Mouse (Mus musculus) heart, embryonic 14.5 days (tissue): Measurements from ENCODE around the gene Dglucy. TPM values are rescaled to one million over a fixed set of nuclear protein-coding genes. Genes with fewer than 3 reads are reported as not detected.

Experiments
- ATAC-seq: fragments of 200-750 bp; cut with Nextera tagmentation; 2 replicates; pipeline ENCODE4 v1.8.0; 2017; ENCODE audit warnings: low read depth, moderate TSS enrichment; ENCODE audit not compliant: insufficient number of reproducible peaks, insufficient read depth, low FRiP score
- H3K27ac ChIP-seq, 2 experiments: fragments of 200-500 bp in 1 of 2; fragments of 300-500 bp in 1 of 2; sonication (generic) in 1 of 2; replicated peaks in 1 of 2; 2 replicates each; pipeline ENCODE4 v1.5.1; 2012 to 2014; ENCODE audit warnings: low read depth in 2 of 2, low read length in 2 of 2, control low read depth in 1 of 2, mild to moderate bottlenecking in 1 of 2, mixed read lengths in 1 of 2; ENCODE audit not compliant: control insufficient read depth in 1 of 2, insufficient read depth in 1 of 2
- H3K27me3 ChIP-seq: fragments of 300-500 bp; sonication (generic); 2 replicates; pipeline ENCODE4 v1.6.1; 2014; ENCODE audit warnings: mild to moderate bottlenecking, low read length, control low read depth; ENCODE audit not compliant: control insufficient read depth, insufficient read depth
- H3K36me3 ChIP-seq: fragments of 300-500 bp; sonication (generic); 2 replicates; pipeline ENCODE4 v1.6.1; 2014; ENCODE audit warnings: mild to moderate bottlenecking, control low read depth, low read length, mixed read lengths; ENCODE audit not compliant: control insufficient read depth, insufficient read depth
- H3K4me1 ChIP-seq, 2 experiments: fragments of 200-500 bp in 1 of 2; fragments of 300-500 bp in 1 of 2; sonication (generic) in 1 of 2; 2 replicates each; pipeline ENCODE4 v1.6.1; 2012 to 2014; ENCODE audit warnings: low read length in 2 of 2, control low read depth in 1 of 2, mixed read lengths in 1 of 2; ENCODE audit not compliant: control insufficient read depth in 2 of 2, insufficient read depth in 2 of 2
- H3K4me2 ChIP-seq: fragments of 300-500 bp; sonication (generic); 2 replicates; pipeline ENCODE4 v1.6.1; 2014; ENCODE audit warnings: mild to moderate bottlenecking, low read length
- H3K4me3 ChIP-seq, 2 experiments: fragments of 200-500 bp in 1 of 2; fragments of 300-500 bp in 1 of 2; sonication (generic) in 1 of 2; 2 replicates each; pipeline ENCODE4 v1.5.1; 2012 to 2014; ENCODE audit warnings: low read length in 2 of 2, mild to moderate bottlenecking in 2 of 2, control low read depth in 1 of 2, low read depth in 1 of 2, moderate library complexity in 1 of 2; ENCODE audit not compliant: control insufficient read depth in 1 of 2, insufficient read depth in 1 of 2
- H3K9ac ChIP-seq: fragments of 300-500 bp; sonication (generic); 2 replicates; pipeline ENCODE4 v1.6.1; 2014; ENCODE audit warnings: mild to moderate bottlenecking, low read length
- H3K9me3 ChIP-seq: fragments of 300-500 bp; sonication (generic); 2 replicates; pipeline ENCODE4 v1.6.1; 2016; ENCODE audit warnings: low read length, control low read depth; ENCODE audit not compliant: control insufficient read depth
- WGBS: fragments of 180-500 bp; shearing (Covaris S2); extraction: QIAGEN DNeasy Blood & Tissue Kit; methylation state at CpG from one replicate; pipeline ENCODE4 v1.1.7; 2014; 5-methylcytosine and 5-hydroxymethylcytosine counted together
- polyA plus RNA-seq: library from polyadenylated mRNA; unstranded; fragments of >200 nt; fragmentation: Nextera tagmentation; extraction: Ambion mirVana; gene quantifications from 2 replicates; pipeline ENCODE4 v1.2.1, GENCODE M21; 2014

Dglucy gene
- polyA plus RNA-seq, 1 experiment from 2014 or later, result 4.8 TPM

DNA sequence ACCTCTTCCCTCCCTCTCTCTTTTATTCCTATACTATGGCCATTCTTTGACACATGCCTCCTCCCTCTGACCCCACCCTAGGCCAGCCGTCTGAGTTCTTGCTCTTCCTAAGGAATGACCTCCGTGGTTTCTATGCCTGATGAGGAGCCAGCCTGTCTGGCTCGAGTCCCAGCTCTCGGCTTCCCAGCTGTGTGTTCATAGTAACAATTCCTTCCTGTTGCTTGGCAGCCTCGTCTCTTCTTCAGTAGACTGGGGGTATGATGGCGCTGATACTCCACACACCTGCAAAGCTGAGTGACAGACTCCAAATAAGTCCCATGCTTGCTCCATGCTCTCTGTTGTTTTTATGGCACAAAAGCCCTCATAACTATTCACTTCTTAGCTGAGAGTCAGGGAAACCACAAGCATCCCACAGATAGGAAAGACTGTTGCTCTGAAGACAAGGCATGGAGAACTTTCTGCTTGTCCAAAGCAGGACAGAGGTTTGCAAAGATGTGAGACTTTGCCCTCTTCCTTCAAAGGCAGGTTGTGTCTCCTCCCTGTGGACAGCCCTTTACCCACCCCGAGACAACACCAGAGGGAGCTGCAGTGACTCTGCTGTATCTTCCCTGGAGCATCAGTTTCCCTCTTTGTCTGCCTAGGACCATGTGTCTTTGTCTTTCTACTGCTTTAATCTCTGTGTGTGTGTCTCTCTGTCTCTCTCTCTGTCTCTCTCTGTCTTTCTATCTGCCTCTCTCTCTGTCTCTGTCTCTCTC, 6.5 kb upstream of the Dglucy start:
- Histone ChIP-seq H3K4me2 (no peak overlapping the region), H3K27ac (no peak overlapping the region), H3K4me1 (peaks cover 0 to 2% of the 10 kb centered on the region in 2 experiments; a peak in 2 of 4 replicates), H3K36me3 (no peaks in the 10 kb centered on the region), H3K27me3 (no peaks in the 10 kb centered on the region), H3K9ac (no peak overlapping the region), H3K4me3 (no peak overlapping the region), H3K9me3 (no peaks in the 10 kb centered on the region)
- no peak for ATAC-seq
- WGBS, result 32% methylated on average over 7 of the region's 7 CpGs

DNA sequence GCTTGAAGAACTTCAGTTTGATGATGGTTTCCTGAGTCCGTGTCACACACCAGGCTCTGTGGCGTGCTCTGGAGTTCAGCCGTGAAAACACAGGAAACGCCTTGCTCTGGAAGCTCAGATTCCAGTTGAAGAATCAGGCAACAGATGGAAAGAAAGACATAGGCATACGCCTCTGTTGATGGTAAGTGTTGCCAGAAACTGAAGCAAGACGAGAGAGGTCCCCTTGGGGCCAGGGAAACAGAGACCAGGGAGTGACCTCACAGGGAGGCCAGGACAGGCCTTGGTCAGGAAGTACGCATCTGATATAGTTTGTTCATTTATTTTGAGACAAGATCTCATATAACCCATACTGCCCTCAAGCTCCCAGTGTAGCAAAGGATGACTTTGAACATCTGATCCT, 4.1 kb upstream of the Dglucy start:
- no peak for ATAC-seq

DNA sequence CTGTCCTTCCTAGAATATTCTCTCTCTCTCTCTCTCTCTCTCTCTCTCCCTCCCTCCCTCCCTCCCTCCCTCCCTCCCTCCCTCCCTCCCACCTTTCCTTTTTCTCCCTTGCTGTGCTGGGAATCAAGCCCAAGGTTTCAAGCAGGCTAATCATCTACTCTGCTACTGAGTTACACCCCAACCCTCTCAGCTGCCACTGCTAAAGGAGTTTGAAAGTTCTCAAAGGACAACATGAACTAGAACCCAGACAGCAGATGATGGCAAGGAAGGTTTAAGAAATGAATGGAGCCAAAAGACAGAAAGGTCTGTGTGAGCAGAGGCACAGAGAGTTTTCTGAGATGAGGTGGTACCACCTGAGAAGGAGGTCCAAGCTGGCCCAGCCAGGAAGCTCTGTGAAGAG, 3.6 kb upstream of the Dglucy start:
- Histone ChIP-seq H3K4me2 (no peak overlapping the region), H3K36me3 (no peaks in the 10 kb centered on the region), H3K9me3 (no peaks in the 10 kb centered on the region), H3K4me1 (peaks cover 11 to 14% of the 10 kb centered on the region in 2 experiments), H3K27me3 (no peaks in the 10 kb centered on the region), H3K27ac (no peak overlapping the region), H3K9ac (no peak overlapping the region), H3K4me3 (no peak overlapping the region)
- ATAC-seq, result no peak

More for the DNA sequence above, 4.1 kb upstream of the Dglucy start:
- no peaks in the 10 kb centered on the region for H3K36me3 ChIP-seq
- no peaks in the 10 kb centered on the region for H3K27me3 ChIP-seq
- H3K27ac ChIP-seq, result no peak overlapping the region
- 61% methylated on average over 7 of the region's 7 CpGs for WGBS
- H3K4me3 ChIP-seq, result no peak overlapping the region
- H3K4me1 ChIP-seq, result peaks cover 8 to 12% of the 10 kb centered on the region in 2 experiments
- H3K4me2 ChIP-seq, result no peak overlapping the region
- H3K9ac ChIP-seq, result no peak overlapping the region
- H3K9me3 ChIP-seq, result no peaks in the 10 kb centered on the region

DNA sequence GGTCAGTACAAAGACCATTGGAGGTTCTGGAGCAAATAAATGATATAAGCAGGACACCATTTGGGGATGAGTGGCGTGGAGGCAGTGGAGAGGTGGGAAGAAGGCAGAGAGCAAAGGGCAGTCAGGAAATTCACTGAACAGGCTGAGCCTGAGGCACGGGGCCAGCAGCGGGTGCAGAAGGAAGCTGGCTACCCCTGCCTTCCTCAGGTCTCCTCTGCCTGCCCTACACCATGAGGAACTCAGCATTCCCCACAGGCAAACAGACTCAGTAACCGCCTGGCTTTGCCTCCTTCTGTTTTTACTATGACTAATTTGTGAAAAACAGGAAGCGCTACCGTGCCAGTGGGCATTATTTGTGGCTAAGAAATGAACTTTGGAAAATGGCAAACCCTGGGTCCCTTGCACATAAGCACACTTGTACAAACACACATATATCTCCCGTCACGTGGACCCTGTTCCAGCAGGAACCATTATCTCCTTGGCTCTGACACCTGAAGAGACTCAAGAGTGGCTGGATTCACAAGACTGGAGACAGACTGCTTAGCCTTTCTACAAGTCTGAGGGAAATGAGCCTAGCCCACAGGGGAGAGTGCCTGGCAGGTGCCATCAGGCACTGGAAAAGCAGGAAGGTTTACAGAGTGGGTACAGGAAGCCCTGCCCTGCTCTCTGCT, 2.8 kb upstream of the Dglucy start:
- no peak for ATAC-seq
- H3K36me3 ChIP-seq, result no peaks in the 10 kb centered on the region
- no peaks in the 10 kb centered on the region for H3K9me3 ChIP-seq
- H3K27me3 ChIP-seq, result no peaks in the 10 kb centered on the region
- H3K27ac ChIP-seq, result no peak overlapping the region
- H3K4me3 ChIP-seq, result no peak overlapping the region
- peaks cover 11 to 14% of the 10 kb centered on the region in 2 experiments for H3K4me1 ChIP-seq
- WGBS, result 66% methylated on average over 8 of the region's 8 CpGs
- no peak overlapping the region for H3K9ac ChIP-seq
- no peak overlapping the region for H3K4me2 ChIP-seq

DNA sequence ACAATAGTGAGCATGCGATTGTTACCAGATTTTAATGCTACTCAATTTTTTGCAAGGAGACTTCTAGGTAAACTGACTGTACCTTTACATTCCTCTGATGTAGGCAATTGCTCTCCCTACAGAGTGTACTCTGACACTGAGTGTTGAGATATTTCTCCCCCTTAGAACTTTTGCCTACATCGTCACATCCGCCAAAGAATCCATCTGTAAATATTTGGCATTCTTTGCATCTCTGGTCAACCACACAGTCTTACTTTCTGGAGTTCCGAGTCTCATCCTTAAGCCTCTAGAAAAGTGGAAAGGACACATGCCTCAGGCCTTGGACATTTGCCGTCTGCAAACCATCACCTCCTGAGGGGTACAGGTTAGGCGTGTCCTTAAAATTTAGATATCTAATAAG, 1.9 kb upstream of the Dglucy start:
- H3K36me3 ChIP-seq, result no peaks in the 10 kb centered on the region
- H3K27ac ChIP-seq, result no peak overlapping the region
- H3K4me2 ChIP-seq, result no peak overlapping the region
- 67% methylated on average over 6 of the region's 6 CpGs for WGBS
- ATAC-seq, result no peak
- no peak overlapping the region for H3K9ac ChIP-seq
- H3K4me3 ChIP-seq, result no peak overlapping the region
- H3K4me1 ChIP-seq, result peaks cover 11 to 14% of the 10 kb centered on the region in 2 experiments
- no peaks in the 10 kb centered on the region for H3K27me3 ChIP-seq
- no peaks in the 10 kb centered on the region for H3K9me3 ChIP-seq

DNA sequence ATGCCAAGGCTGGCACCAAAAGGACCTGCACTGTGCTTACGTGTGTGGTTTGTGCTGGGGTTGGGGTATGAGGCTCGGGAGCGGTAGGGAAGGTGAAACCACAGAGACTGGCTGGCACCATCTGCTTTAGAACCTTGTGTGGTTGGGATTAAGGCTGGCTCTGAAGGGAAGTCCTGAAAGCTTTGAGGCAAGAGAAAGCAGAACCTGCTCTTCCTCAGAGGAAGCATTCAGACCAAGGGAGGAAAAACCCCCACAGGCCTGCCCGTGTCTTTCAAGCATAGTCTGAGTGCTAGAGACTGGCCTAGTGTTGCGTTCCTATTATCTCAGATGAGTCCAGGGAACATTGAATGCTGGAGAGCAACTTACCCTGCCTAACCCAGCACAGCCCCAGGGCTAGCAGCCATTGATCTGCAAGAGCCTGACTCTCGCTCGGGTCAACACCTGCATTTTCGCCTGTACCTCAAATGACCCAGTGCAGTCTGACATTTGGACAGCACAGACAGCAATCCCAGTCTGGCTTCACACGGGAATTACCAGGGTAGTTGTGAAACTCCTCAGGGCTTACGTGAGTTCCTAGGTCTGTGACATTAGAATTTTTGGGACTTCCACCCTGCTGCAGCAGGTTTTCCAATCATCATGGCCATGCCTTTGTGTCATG, 452 bp upstream of the Dglucy start:
- Histone ChIP-seq H3K27me3 (no peaks in the 10 kb centered on the region), H3K4me3 (no peak overlapping the region), H3K9ac (peak overlapping the region; percentile 68), H3K27ac (peak overlapping the region; percentile 4 to 62; a peak in 1 of 4 replicates), H3K4me2 (peak overlapping the region; percentile 56), H3K36me3 (no peaks in the 10 kb centered on the region), H3K9me3 (no peaks in the 10 kb centered on the region), H3K4me1 (peaks cover 11 to 14% of the 10 kb centered on the region in 2 experiments)
- WGBS, result 73% methylated on average over 10 of the region's 10 CpGs
- no peak for ATAC-seq

DNA sequence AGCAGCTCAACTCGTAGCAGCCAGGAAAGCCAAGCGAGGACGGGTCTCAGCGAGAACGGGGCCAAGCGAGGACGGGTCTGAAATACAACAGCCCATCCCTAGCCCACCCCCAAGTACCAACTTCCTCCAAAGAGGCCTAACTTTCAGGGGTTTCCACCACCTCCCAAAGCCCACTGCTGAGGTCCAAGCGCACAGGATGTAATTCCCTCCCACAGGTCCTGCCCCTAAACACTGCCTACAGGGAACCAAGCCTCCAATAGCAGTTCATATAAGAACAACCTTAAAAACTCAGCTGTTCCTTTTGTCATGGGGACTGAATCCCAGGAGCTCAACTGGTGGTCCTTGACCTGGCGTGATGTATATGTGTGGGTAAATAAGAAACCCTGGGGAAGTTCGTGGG, 1.6 kb downstream of the Dglucy start:
- Histone ChIP-seq H3K4me3 (no peak overlapping the region), H3K9ac (no peak overlapping the region), H3K27ac (no peak overlapping the region), H3K9me3 (no peaks in the 10 kb centered on the region), H3K4me2 (no peak overlapping the region), H3K4me1 (peaks cover 11 to 14% of the 10 kb centered on the region in 2 experiments), H3K27me3 (no peaks in the 10 kb centered on the region), H3K36me3 (no peaks in the 10 kb centered on the region)
- no peak for ATAC-seq
- WGBS, result 83% methylated on average over 10 of the region's 10 CpGs
